Mouse (Mus musculus) kidney, postnatal 0 days (tissue): ENCODE measurements around the gene AC109138.7. TPM values are rescaled to one million over a fixed set of nuclear protein-coding genes. Genes with fewer than 3 reads are reported as not detected.
A peak's percentile ranks its signal among the peaks of the same experiment; 100 is the strongest.

Experiments
- ATAC-seq: fragments of 200-750 bp; cut with Nextera tagmentation; replicated peaks from 2 replicates; pipeline ENCODE4 v1.8.0; 2017; ENCODE audit warnings: low read depth, moderate number of reproducible peaks, moderate TSS enrichment, moderate library complexity; ENCODE audit not compliant: low FRiP score
- DNase-seq: peaks from one replicate; pipeline ENCODE4 v3.0.0-alpha.2; 2016; ENCODE audit warnings: low spot score
- H3K27ac ChIP-seq: fragments of 300-500 bp; sonication (generic); 2 replicates; pipeline ENCODE4 v1.5.1; 2014; ENCODE audit warnings: mild to moderate bottlenecking
- H3K27me3 ChIP-seq: fragments of 300-500 bp; sonication (generic); 2 replicates; pipeline ENCODE4 v1.6.1; 2014; ENCODE audit warnings: low read length, mixed read lengths; ENCODE audit not compliant: insufficient read depth
- H3K36me3 ChIP-seq: fragments of 300-500 bp; sonication (generic); 2 replicates; pipeline ENCODE4 v1.6.1; 2014; ENCODE audit warnings: low read length, mixed read lengths; ENCODE audit not compliant: insufficient read depth
- H3K4me1 ChIP-seq: fragments of 300-500 bp; sonication (generic); replicated peaks from 2 replicates; pipeline ENCODE4 v1.6.1; 2014; ENCODE audit warnings: antibody characterized with exemption, low read length, mixed read lengths; ENCODE audit not compliant: insufficient read depth
- H3K4me2 ChIP-seq: fragments of 300-500 bp; sonication (generic); 2 replicates; pipeline ENCODE4 v1.6.1; 2014; ENCODE audit warnings: mild to moderate bottlenecking, low read length, moderate library complexity, mixed read lengths
- H3K4me3 ChIP-seq: fragments of 300-500 bp; sonication (generic); replicated peaks from 2 replicates; pipeline ENCODE4 v1.5.1; 2014; ENCODE audit warnings: low read depth, low read length
- H3K9ac ChIP-seq: fragments of 300-500 bp; sonication (generic); 2 replicates; pipeline ENCODE4 v1.6.1; 2014; ENCODE audit warnings: low read depth, low read length
- H3K9me3 ChIP-seq: fragments of 300-500 bp; sonication (generic); replicated peaks from 2 replicates; pipeline ENCODE4 v1.6.1; 2016; ENCODE audit warnings: low read length, inconsistent platforms, mixed read lengths
- CTCF ChIP-seq: IDR thresholded peaks from 2 replicates; pipeline ENCODE4 v1.5.1; 2016; ENCODE audit warnings: antibody characterized with exemption, low read depth, mild to moderate bottlenecking, moderate library complexity
- WGBS: fragments of 180-500 bp; shearing (Covaris S2); extraction: QIAGEN DNeasy Blood & Tissue Kit; methylation state at CpG from one replicate; pipeline ENCODE4 v1.1.7; 2014; 5-methylcytosine and 5-hydroxymethylcytosine counted together
- polyA plus RNA-seq: library from polyadenylated mRNA; unstranded; fragments of >200 nt; fragmentation: Nextera tagmentation; extraction: Ambion mirVana; gene quantifications from 2 replicates; pipeline ENCODE4 v1.2.1, GENCODE M21; 2015

Gene AC109138.7
- polyA plus RNA-seq, 1 experiment from 2014 or later: not detected

GRCm38 (mm10) chr19:4228891-4229290, 14.7 kb downstream of the AC109138.7 start:
- H3K27me3 ChIP-seq: no peaks in the 10 kb centered on the region
- H3K9me3 ChIP-seq: no peaks in the 10 kb centered on the region
- WGBS: 78% methylated on average over 4 of the region's 4 CpGs
- no peak for DNase-seq
- TF ChIP-seq CTCF: no peak
- H3K27ac ChIP-seq: no peak overlapping the region
- ATAC-seq: no peak
- H3K4me3 ChIP-seq: no peak overlapping the region
- peaks cover 20% of the 10 kb centered on the region for H3K4me1 ChIP-seq
- no peaks in the 10 kb centered on the region for H3K36me3 ChIP-seq
- no peak overlapping the region for H3K4me2 ChIP-seq
- H3K9ac ChIP-seq: no peak overlapping the region

DNA sequence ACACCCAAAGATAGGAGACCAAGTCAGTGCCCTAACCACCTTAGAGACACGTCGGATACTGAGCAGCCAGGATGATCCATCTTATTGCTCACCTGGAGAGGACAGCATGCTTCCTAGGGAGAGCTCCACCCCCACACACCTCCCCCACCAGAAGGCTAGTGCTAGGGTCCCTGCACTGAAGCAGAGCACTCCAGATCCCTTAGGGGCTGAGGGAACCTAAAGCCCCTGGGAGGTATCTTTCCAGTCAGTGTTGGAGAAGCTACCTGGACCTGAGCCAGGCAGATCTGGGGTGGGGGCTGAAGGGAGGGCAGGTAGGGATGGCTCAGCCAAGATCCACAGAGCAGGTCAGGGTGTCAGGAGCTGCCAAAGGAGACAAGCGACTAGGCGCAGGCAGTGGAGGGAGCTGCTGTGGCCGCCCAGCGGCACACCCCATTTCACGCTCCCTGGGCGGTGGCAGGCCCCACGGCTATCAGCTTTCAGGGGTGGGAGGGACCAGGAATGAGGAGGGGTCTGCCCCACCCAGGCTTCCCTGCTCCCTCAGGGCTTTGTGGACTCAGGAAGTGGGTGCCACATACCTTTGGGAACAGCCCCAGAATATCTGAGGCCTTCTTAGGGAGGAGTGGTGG, 15.4 kb downstream of the AC109138.7 start:
- Histone ChIP-seq H3K36me3 (no peaks in the 10 kb centered on the region), H3K27me3 (no peaks in the 10 kb centered on the region; the same call in 1 of the 2 replicates), H3K4me2 (no peak overlapping the region), H3K9me3 (no peaks in the 10 kb centered on the region), H3K4me3 (no peak overlapping the region), H3K4me1 (peaks cover 20% of the 10 kb centered on the region), H3K27ac (peak overlapping the region; percentile 93; the same call in 1 of the 2 replicates), H3K9ac (no peak overlapping the region)
- WGBS: 39% methylated on average over 9 of the region's 9 CpGs
- DNase-seq: peak; percentile 52
- ATAC-seq: peak; percentile 11; the same call in 1 of the 2 replicates
- no peak for TF ChIP-seq CTCF

DNA sequence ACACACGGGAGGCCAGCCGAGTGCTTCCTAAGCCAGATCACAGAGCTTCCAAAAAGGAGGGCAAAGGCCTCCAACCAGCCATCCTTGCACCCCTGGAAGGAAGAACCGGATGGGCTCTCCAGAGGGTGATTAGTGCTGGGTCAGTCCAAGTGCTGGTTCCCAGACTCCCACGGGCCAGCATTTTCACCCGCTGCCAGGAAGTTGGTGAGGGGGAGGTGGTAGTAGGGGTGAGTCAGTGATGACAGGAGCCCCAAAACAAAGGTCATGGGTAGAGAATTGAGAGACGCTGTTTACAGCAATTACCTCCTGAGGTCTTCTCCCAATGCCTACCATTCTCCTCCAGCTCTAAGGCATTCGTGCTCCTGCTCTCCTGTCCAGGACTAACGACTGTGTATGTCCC, 16.3 kb downstream of the AC109138.7 start:
- H3K4me1 ChIP-seq: peaks cover 20% of the 10 kb centered on the region
- TF ChIP-seq CTCF: no peak

DNA sequence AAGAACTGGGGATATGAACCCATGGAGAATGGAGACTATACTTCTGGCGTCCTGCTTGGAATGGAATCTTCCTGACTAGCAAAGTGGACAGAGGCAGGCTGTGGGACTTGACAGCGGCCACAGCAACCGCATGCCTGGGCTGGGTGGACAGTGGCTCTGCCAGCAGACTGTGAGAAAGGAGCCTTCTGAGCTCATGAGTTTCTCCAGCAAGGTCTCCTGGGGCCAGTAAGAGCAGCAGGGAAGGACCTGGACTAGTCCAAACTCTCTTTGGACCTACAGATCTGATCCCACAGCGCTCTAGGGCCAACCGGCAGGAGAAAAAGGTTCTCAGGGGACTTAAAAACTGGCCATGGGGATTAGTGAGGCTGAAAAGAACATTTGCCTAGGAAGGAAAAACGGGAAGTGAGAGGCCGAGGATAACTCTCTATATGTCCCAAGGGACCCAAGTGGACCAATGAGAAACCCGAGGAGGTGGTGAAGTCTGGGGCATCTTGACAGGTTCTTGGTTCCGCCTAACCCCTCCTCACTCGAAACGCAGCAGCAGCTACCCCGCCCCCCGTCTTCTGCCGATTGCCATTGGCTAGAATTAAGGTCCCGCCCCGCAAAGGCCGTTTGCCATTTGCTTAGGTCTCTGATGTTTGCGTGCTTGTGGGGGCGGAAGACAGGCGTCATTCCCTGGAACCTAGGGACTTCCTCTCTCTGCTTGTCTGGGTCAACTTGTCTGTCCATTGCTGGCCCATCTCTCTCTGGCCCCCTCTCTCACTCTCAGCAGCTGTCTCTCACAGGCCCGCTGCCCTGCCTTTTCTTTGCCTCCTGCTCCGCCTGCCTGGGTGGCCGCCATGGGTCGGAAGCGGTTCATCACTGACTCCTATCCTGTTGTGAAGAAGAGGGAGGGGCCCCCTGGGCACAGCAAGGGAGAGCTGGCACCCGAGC, 17.4 kb downstream of the AC109138.7 start, which contains the start of gene Pold4:
Gene Pold4, plus strand, starts transcription at position 647 of the 933 bp plus-strand sequence.
- no peaks in the 10 kb centered on the region; the same call in 1 of the 2 replicates for H3K27me3 ChIP-seq
- WGBS: 10% methylated on average over 26 of the region's 26 CpGs
- H3K4me1 ChIP-seq: peaks cover 20% of the 10 kb centered on the region
- peak within 1 kb of the TSS; percentile 93 for H3K27ac ChIP-seq
- ATAC-seq (peak; percentile 81), DNase-seq (peak; percentile 99)
- peak within 1 kb of the TSS; percentile 41 for H3K4me3 ChIP-seq
- H3K9ac ChIP-seq: peak within 1 kb of the TSS; percentile 51
- H3K36me3 ChIP-seq: no peaks in the 10 kb centered on the region
- H3K9me3 ChIP-seq: no peaks in the 10 kb centered on the region
- peak within 1 kb of the TSS; percentile 63 for H3K4me2 ChIP-seq
- no peak for TF ChIP-seq CTCF

More for the DNA sequence above, 16.3 kb downstream of the AC109138.7 start:
- Histone ChIP-seq H3K27ac (peak overlapping the region; percentile 93), H3K4me2 (no peak overlapping the region), H3K36me3 (no peaks in the 10 kb centered on the region), H3K27me3 (no peaks in the 10 kb centered on the region; the same call in 1 of the 2 replicates), H3K9ac (peak overlapping the region; percentile 37; the same call in 1 of the 2 replicates), H3K9me3 (no peaks in the 10 kb centered on the region), H3K4me3 (no peak overlapping the region)
- 33% methylated on average over 8 of the region's 8 CpGs for WGBS
- DNase-seq (no peak), ATAC-seq (no peak)

GRCm38 (mm10) chr19:4232186-4232572, 18.0 kb downstream of the AC109138.7 start:
- Histone ChIP-seq H3K9me3 (no peaks in the 10 kb centered on the region), H3K27me3 (no peaks in the 10 kb centered on the region; the same call in 1 of the 2 replicates), H3K4me3 (peak overlapping the region; percentile 41), H3K9ac (peak overlapping the region; percentile 51), H3K4me1 (peaks cover 20% of the 10 kb centered on the region), H3K4me2 (peak overlapping the region; percentile 63), H3K27ac (peak overlapping the region; percentile 93), H3K36me3 (no peaks in the 10 kb centered on the region)
- no peak for TF ChIP-seq CTCF
- WGBS: 41% methylated on average over 2 of the region's 2 CpGs
- DNase-seq: no peak
- ATAC-seq: peak; percentile 7; the same call in 1 of the 2 replicates

DNA sequence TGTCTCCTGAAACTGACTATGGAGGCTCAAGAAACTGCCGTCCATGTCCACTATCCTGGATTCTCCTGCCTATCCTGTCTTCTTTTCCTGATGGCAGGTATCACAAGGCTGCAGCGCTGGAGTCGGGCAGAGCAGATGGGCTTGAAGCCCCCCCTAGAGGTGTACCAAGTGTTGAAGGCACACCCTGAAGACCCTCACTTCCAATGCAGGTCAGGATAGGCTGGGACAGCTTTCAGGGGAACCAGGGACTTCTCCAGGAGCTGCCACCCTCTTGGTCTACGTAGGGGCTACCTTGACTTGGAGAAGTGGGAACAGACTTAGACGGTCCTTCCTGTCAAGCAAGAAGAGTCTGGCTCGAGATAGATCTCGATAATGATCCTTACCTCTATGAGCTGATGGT, 18.5 kb downstream of the AC109138.7 start:
- Histone ChIP-seq H3K4me2 (peak overlapping the region; percentile 63), H3K9ac (no peak overlapping the region), H3K36me3 (no peaks in the 10 kb centered on the region), H3K27ac (peak overlapping the region; percentile 93; the same call in 1 of the 2 replicates), H3K4me1 (peaks cover 20% of the 10 kb centered on the region), H3K4me3 (no peak overlapping the region), H3K9me3 (no peaks in the 10 kb centered on the region), H3K27me3 (no peaks in the 10 kb centered on the region; the same call in 1 of the 2 replicates)
- DNase-seq (no peak), ATAC-seq (no peak)
- no peak for TF ChIP-seq CTCF
- 78% methylated on average over 7 of the region's 7 CpGs for WGBS
